Mouse (Mus musculus): ENCODE results near the gene Tmem26. TPM values are rescaled to one million over a fixed set of nuclear protein-coding genes. Genes with fewer than 3 reads are reported as not detected.

The Tmem26 gene
- 1.3 TPM for total RNA-seq (2023)

GRCm38 (mm10) chr10:68723568-68724360, at the start of gene Tmem26:
Gene Tmem26 (plus strand): TSS chr10:68723646.

Other genes with a start within 250 kb of the Tmem26 start
- gene Cabcoco1, start 181.8 kb upstream of the Tmem26 start, total RNA-seq (2023): 0.62 TPM